Mouse (Mus musculus): Measurements from ENCODE around the gene Tbc1d14. TPM values are rescaled to one million over a fixed set of nuclear protein-coding genes. Genes with fewer than 3 reads are reported as not detected.

Gene Tbc1d14
- polyA plus RNA-seq, 1 experiment from 2014 or later: 39.7 TPM

DNA sequence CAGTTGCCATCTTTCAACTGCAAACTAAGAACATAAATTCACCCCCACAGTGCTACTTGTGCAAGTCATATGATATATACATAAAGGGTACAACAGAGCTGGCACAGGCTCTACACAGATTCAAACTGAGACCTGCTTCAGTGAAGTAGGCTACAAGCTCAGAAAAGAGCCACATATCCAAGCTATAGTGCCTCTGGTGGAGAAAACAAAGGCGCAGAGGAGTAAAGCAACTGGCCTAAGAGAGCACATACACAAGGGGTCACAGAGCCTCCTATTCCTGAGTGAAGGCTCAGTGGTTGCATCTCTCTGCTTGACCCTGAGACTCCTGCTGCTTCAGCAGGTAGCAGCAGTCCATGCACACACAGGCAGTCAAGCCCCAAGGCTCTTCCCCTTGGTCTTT is 112.0 kb downstream of the Tbc1d14 start:
- DNase-seq (ENCODE audit: low spot score) (no peak), ATAC-seq (replicated peaks; ENCODE audit: low FRiP score, low read depth) (no peak)
- 61% methylated on average over 1 of the region's 1 CpGs for WGBS

DNA sequence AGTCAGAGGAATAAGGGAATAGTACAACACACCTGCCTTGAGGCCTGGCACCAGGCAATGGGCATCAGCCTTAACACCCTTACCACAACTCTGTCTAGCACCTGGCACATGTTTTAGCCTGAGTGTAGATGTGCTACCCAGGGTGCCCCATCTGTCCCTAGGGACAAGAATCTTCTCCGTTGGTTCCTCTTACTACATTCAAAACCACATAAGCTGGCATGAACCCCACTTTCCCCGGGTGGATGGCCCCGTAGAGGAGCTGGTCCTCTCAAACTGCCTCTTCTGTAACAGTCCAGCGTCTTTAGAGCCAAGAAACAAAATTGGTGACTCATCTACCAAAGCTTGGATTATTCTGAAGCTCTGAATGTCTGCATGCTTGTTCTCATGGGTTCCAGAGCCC is 112.7 kb downstream of the Tbc1d14 start:
- Histone ChIP-seq H3K27me3 (ENCODE audit: insufficient read depth, low read length) (no peaks in the 10 kb centered on the region), H3K4me3 (replicated peaks; ENCODE audit: low read depth, low read length) (no peak overlapping the region), H3K9me3 (replicated peaks; ENCODE audit: low read length) (no peaks in the 10 kb centered on the region), H3K36me3 (ENCODE audit: insufficient read depth, low read length) (peaks cover 4% of the 10 kb centered on the region; the same call in 1 of the 2 replicates), H3K4me1 (replicated peaks; ENCODE audit: insufficient read depth, low read length) (peaks cover 20% of the 10 kb centered on the region), H3K9ac (ENCODE audit: low read depth, low read length) (no peak overlapping the region), H3K4me2 (ENCODE audit: low read length) (no peak overlapping the region), H3K27ac (no peak overlapping the region)
- WGBS: 89% methylated on average over 4 of the region's 4 CpGs
- TF ChIP-seq CTCF (IDR thresholded peaks at IDR 0.05; ENCODE audit: low read depth): no peak
- ATAC-seq (replicated peaks; ENCODE audit: low FRiP score, low read depth): no peak
- no peak for DNase-seq (ENCODE audit: low spot score)

More for the DNA sequence above, 112.0 kb downstream of the Tbc1d14 start:
- no peak overlapping the region for H3K4me2 ChIP-seq (ENCODE audit: low read length)
- no peak overlapping the region for H3K27ac ChIP-seq
- H3K4me1 ChIP-seq (replicated peaks; ENCODE audit: insufficient read depth, low read length): peaks cover 20% of the 10 kb centered on the region
- TF ChIP-seq CTCF (IDR thresholded peaks at IDR 0.05; ENCODE audit: low read depth): peak; percentile 54; the same call in 1 of the 2 replicates
- no peaks in the 10 kb centered on the region for H3K9me3 ChIP-seq (replicated peaks; ENCODE audit: low read length)
- H3K36me3 ChIP-seq (ENCODE audit: insufficient read depth, low read length): peaks cover under 1% of the 10 kb centered on the region; the same call in 1 of the 2 replicates
- no peak overlapping the region for H3K4me3 ChIP-seq (replicated peaks; ENCODE audit: low read depth, low read length)
- H3K27me3 ChIP-seq (ENCODE audit: insufficient read depth, low read length): peaks cover 4% of the 10 kb centered on the region; the same call in 1 of the 2 replicates
- no peak overlapping the region for H3K9ac ChIP-seq (ENCODE audit: low read depth, low read length)

DNA sequence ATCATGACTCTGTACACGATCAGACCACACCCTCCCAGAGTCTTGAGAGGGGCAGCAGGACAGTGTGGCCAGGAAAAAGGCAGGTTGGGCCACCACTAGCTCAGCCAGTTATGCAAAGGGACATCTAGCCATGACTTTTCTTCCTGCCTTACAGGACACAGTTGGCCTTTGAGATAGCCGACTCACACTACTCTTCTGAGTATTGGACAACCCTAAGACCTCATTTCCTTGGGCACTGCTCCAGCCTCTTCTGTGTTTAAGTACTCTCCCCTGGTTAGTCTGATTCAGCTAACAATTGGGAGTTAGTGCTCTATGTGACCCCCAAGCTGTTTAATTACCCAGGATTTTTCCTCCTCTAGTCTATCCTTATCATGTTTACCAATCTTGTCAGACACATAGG is 113.3 kb downstream of the Tbc1d14 start:
- Histone ChIP-seq H3K27ac (no peak overlapping the region), H3K4me1 (replicated peaks; ENCODE audit: insufficient read depth, low read length) (peaks cover 14% of the 10 kb centered on the region), H3K36me3 (ENCODE audit: insufficient read depth, low read length) (peaks cover 4% of the 10 kb centered on the region; the same call in 1 of the 2 replicates), H3K4me2 (ENCODE audit: low read length) (no peak overlapping the region), H3K9me3 (replicated peaks; ENCODE audit: low read length) (no peaks in the 10 kb centered on the region), H3K9ac (ENCODE audit: low read depth, low read length) (no peak overlapping the region), H3K27me3 (ENCODE audit: insufficient read depth, low read length) (no peaks in the 10 kb centered on the region), H3K4me3 (replicated peaks; ENCODE audit: low read depth, low read length) (no peak overlapping the region)
- no peak for TF ChIP-seq CTCF (IDR thresholded peaks at IDR 0.05; ENCODE audit: low read depth)
- 73% methylated on average over 2 of the region's 2 CpGs for WGBS
- ATAC-seq (replicated peaks; ENCODE audit: low FRiP score, low read depth): no peak
- DNase-seq (ENCODE audit: low spot score): no peak

DNA sequence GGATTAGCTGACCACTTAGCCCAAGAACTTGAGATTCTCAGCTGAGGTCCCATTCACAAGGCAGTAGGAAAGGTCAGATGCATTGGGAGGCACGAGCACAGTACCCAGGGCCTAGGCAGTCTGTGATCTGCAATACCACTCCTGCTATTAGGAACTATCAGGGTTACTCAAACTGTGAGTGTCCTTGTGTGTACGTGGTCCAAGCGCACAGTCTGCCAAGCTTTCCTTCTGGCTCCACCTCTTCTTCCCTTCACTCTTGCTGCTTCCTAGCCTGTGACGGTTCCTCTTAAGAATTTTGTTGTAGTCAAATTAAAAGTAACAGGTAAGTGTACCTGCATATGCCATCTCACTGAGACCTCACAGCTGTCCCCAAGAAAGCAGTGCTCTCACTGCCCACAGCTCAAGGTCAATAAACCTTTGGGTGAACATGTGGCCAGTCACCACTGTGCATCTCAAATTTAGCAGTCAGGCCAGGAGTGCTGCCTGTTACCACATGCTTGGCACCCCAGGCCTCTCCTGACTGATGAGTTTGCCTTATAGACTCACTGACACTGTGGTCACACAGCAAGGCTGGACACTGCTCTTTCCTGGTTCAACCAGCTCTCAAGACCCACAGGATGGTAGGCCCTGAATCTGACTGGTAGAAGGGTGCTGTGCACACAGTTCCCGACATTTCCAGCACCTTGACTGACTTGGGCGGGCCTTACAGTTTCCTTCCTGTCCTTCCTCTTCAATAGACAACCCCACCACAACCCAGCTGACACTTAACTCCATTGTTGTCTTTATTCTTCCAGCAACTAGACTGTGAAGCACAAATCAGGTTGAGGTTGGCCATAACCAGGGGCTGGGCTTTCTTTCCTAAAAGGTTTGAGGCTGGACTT is 114.3 kb downstream of the Tbc1d14 start:
- WGBS: 84% methylated on average over 6 of the region's 6 CpGs
- Histone ChIP-seq H3K27ac (no peak overlapping the region), H3K4me2 (ENCODE audit: low read length) (no peak overlapping the region), H3K9ac (ENCODE audit: low read depth, low read length) (no peak overlapping the region), H3K9me3 (replicated peaks; ENCODE audit: low read length) (no peaks in the 10 kb centered on the region), H3K4me3 (replicated peaks; ENCODE audit: low read depth, low read length) (no peak overlapping the region), H3K27me3 (ENCODE audit: insufficient read depth, low read length) (no peaks in the 10 kb centered on the region), H3K4me1 (replicated peaks; ENCODE audit: insufficient read depth, low read length) (peaks cover 13% of the 10 kb centered on the region; the same call in 1 of the 2 replicates), H3K36me3 (ENCODE audit: insufficient read depth, low read length) (peaks cover 8% of the 10 kb centered on the region; the same call in 1 of the 2 replicates)
- no peak for ATAC-seq (replicated peaks; ENCODE audit: low FRiP score, low read depth)
- TF ChIP-seq CTCF (IDR thresholded peaks at IDR 0.05; ENCODE audit: low read depth): no peak
- DNase-seq (ENCODE audit: low spot score): no peak

DNA sequence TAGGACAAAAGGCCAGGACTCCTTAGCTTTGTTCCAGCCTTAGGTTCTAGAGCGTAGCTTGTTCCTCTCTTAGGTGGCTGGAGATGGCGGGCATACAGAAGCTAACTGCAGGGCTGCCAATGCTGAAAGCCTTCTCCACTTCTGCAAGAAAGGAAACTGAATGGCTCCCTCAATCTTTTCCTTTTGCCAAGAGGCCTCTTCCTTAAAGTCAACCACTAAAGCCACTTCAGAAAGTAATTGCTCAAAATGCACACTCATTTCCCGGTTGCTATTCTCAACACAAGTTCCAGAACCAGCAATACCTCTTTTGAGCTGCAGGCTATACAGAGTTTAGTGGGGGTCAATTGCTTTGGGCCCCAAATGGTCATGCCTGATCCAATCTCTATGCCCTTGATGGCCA is 115.6 kb downstream of the Tbc1d14 start:
- Histone ChIP-seq H3K4me2 (ENCODE audit: low read length) (no peak overlapping the region), H3K4me1 (replicated peaks; ENCODE audit: insufficient read depth, low read length) (peaks cover 4% of the 10 kb centered on the region; the same call in 1 of the 2 replicates), H3K4me3 (replicated peaks; ENCODE audit: low read depth, low read length) (no peak overlapping the region), H3K9ac (ENCODE audit: low read depth, low read length) (no peak overlapping the region), H3K27ac (no peak overlapping the region), H3K27me3 (ENCODE audit: insufficient read depth, low read length) (no peaks in the 10 kb centered on the region), H3K9me3 (replicated peaks; ENCODE audit: low read length) (no peaks in the 10 kb centered on the region), H3K36me3 (ENCODE audit: insufficient read depth, low read length) (peaks cover 14% of the 10 kb centered on the region)
- ATAC-seq (replicated peaks; ENCODE audit: low FRiP score, low read depth) (no peak), DNase-seq (ENCODE audit: low spot score) (no peak)
- TF ChIP-seq CTCF (IDR thresholded peaks at IDR 0.05; ENCODE audit: low read depth): no peak
- 90% methylated on average over 3 of the region's 3 CpGs for WGBS

DNA sequence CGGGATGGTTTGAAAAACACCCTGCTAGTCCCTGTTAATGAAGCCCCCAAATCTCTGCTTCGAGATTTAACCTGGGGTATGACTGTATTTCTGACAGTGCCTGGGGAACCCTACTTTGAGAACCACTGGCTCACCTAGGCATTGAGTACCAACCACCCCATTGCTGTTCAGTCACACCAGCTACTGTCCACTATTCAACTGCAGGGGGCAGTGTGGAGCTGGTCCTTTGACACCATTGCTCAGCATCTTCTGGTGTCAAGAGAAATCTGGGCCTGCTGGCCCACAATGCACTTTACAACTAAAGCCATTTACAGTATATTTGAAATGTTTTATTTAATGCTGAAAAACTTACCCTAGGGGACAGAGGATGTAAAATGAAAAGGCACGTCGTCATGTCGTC is 118.8 kb downstream of the Tbc1d14 start:
- peak; percentile 82 for TF ChIP-seq CTCF (IDR thresholded peaks at IDR 0.05; ENCODE audit: low read depth)
- no peak for ATAC-seq (replicated peaks; ENCODE audit: low FRiP score, low read depth)
- H3K4me3 ChIP-seq (replicated peaks; ENCODE audit: low read depth, low read length): no peak overlapping the region
- H3K27ac ChIP-seq: no peak overlapping the region
- H3K9me3 ChIP-seq (replicated peaks; ENCODE audit: low read length): no peaks in the 10 kb centered on the region
- DNase-seq (ENCODE audit: low spot score): peak; percentile 69
- H3K4me2 ChIP-seq (ENCODE audit: low read length): no peak overlapping the region
- no peak overlapping the region for H3K9ac ChIP-seq (ENCODE audit: low read depth, low read length)
- H3K27me3 ChIP-seq (ENCODE audit: insufficient read depth, low read length): no peaks in the 10 kb centered on the region
- 90% methylated on average over 5 of the region's 5 CpGs for WGBS
- H3K36me3 ChIP-seq (ENCODE audit: insufficient read depth, low read length): peaks cover 45% of the 10 kb centered on the region
- no peaks in the 10 kb centered on the region for H3K4me1 ChIP-seq (replicated peaks; ENCODE audit: insufficient read depth, low read length)
